Mouse (Mus musculus): Measurements from ENCODE around the gene Adamtsl5. TPM values are rescaled to one million over a fixed set of nuclear protein-coding genes. Genes with fewer than 3 reads are reported as not detected.

Adamtsl5 gene
- polyA plus RNA-seq, 1 experiment from 2014 or later, result 17.0 TPM

DNA sequence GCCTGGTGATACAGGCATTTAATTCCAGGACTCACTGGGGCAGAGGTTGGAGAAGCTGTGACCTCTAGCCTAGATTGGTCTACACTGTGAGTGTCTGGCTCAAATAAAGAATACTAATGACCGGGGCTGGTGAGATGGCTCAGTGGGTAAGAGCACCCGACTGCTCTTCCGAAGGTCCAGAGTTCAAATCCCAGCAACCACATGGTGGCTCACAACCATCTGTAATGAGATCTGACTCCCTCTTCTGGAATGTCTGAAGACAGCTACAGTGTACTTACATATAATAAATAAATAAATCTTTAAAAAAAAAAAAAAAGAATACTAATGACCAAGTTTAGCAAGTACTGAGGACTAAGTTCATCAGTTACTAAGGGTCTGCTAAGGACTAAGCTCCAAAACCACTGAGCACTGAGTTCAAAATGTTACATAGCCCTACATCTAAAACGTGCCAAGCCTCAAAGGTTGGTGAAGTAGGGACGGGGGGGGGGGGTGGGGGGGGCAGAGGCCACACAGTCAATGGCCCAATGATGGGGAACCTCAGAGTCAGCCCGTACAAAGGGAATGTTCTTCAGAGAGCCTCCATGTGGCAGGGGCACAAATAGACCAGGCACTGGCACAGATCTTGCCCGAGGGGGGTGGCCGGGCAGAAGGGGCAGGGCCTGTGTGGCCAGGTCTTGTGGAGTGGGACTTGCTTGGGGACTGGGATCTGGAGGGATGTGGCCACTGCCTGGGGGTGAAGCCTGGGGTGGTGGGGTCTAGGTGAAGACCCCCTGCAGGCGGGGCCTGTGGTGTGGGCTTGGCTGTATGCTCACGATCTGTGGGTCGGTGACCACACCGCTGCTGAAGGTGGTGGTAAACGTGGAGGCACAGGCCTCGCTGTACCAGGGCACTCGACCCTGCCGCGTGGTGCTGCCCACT is 23.8 kb downstream of the Adamtsl5 start:
- peak overlapping the region; percentile 97 for H3K4me2 ChIP-seq
- no peaks in the 10 kb centered on the region for H3K36me3 ChIP-seq
- ATAC-seq (ENCODE audit: insufficient read depth, low FRiP score, low read depth), result no peak
- H3K9me3 ChIP-seq, result no peaks in the 10 kb centered on the region
- H3K4me1 ChIP-seq, result peaks cover 32% of the 10 kb centered on the region
- no peak overlapping the region for H3K27ac ChIP-seq
- no peaks in the 10 kb centered on the region for H3K27me3 ChIP-seq (replicated peaks)
- 0 out of 2 replicates have a peak overlapping the region, but pooled peaks have one; percentile 64 for H3K4me3 ChIP-seq (replicated peaks)
- 72% methylated on average over 17 of the region's 17 CpGs for WGBS
- H3K9ac ChIP-seq, result no peak overlapping the region

DNA sequence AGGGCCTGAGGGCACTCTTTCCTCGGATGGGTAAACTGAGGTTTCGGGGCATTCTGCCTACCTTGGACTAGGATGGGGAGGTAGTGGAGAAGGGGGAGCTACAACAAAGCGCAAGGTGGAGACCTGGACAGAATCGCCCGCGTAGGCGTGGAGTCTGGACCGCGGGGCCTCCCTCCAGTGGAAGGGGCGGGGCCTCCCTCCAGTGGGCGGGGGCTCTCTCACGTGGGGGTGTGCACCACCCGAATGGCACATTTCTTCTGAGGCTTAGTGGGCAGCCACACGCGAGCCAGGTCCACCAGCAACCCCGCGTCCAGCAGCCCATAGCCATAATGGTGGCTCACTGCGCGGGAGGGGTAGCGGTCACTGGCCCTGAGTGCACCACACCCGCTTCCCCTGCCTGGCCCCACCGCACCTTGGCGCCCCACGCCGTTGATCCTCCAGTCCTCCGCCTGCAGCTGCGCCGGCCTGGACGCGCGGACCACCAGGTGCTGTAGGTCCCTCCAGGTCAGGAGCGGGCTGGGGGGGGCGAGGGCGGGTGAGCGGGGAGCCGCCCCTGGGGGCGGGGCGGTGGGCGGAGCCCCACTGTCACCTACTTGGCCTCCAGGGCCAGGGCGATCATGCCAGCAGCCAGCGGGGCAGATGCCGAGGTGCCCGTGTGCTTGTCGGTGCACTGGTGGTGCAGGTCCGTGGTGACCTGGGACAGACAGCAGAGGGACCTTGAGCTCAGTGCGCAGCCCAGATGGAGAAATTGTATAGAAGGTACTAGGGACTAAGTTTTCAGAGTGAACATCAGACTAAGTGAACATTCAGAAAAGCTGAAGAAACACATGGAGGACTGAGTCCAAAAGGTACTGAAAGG is 24.7 kb downstream of the Adamtsl5 start:
- under 1% methylated on average over 45 of the region's 46 CpGs for WGBS
- peak overlapping the region; percentile 12; the same call in 1 of the 2 replicates for H3K27ac ChIP-seq
- peaks cover 30% of the 10 kb centered on the region for H3K4me1 ChIP-seq
- no peaks in the 10 kb centered on the region for H3K36me3 ChIP-seq
- H3K9me3 ChIP-seq, result no peaks in the 10 kb centered on the region
- peak overlapping the region; percentile 60; the same call in 1 of the 2 replicates for H3K9ac ChIP-seq
- peak; percentile 51 for ATAC-seq (ENCODE audit: insufficient read depth, low FRiP score, low read depth)
- H3K4me2 ChIP-seq, result peak overlapping the region; percentile 97
- no peaks in the 10 kb centered on the region for H3K27me3 ChIP-seq (replicated peaks)
- H3K4me3 ChIP-seq (replicated peaks), result peak overlapping the region; percentile 64

DNA sequence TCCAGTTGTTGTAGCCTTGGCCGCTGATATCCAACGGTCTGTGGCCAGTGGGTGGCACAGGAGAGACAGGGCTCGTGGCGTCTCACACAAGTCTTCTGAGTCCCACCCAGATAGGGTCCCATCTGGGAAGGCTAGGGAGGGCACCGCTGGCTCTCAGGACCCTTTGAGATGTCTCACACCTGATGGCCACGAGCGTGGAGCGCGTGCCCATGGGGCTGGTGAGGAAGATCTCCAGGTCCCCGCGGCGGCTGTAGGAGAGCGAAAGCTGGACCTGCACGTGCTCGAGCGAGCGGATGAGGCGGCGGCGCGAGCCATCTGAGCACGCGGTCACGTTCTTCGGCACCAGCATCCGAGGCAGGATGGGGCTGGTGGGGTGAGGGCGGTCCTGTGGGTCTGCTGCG is 25.4 kb downstream of the Adamtsl5 start:
- H3K27me3 ChIP-seq (replicated peaks), result no peaks in the 10 kb centered on the region
- peaks cover 30% of the 10 kb centered on the region for H3K4me1 ChIP-seq
- no peaks in the 10 kb centered on the region for H3K9me3 ChIP-seq
- H3K27ac ChIP-seq, result no peak overlapping the region
- H3K4me2 ChIP-seq, result peak overlapping the region; percentile 97
- peak overlapping the region; percentile 60 for H3K9ac ChIP-seq
- ATAC-seq (ENCODE audit: insufficient read depth, low FRiP score, low read depth), result 0 out of 2 replicates have a peak, but pooled peaks have one; percentile 0
- peak overlapping the region; percentile 64 for H3K4me3 ChIP-seq (replicated peaks)
- H3K36me3 ChIP-seq, result no peaks in the 10 kb centered on the region
- WGBS, result under 1% methylated on average over 28 of the region's 28 CpGs

DNA sequence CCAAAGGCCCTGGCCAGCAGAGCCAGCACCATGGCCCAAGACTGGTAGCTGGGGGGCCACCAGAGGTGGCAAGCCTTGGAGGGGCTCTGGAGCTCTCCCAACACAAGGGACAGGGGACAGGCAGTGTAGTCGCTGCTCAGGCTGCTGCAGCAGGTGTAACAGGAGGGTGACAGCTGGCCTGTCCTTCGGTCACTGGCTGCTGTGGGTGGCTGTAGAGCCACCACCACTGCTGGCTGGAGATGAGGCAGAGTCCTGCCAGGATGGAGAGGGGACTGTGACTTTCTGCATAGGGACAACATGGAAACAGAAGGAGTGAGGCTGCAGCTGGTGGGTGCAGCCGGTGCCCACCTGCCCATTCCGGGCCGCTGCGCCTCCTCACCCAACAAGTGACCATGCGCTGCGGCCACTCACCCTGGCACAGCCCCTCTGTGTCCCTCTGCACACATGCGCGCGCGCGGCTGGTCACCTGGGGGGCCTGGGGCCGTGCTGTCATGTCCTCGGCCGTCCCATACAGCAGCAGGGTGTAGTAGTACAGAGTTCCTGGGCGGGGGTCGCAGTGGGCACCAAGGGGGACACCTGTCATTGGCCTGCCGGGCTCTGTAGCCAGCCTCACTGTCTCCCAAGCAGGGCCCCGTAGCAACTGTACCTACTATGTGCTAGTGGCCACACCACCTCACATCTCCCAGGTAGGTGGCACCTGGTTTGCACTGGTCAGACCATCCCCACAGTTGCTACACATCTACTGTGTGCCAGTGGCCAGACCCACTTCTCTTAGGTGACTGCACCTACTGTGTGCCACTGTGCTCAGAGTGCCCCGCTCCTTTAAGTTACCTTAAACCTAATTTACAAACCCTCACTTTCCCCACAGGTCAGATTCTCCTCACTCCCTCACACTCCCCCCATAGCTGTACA is 26.3 kb downstream of the Adamtsl5 start:
- H3K4me2 ChIP-seq, result peak overlapping the region; percentile 97
- H3K27me3 ChIP-seq (replicated peaks), result peaks cover 2% of the 10 kb centered on the region; the same call in 1 of the 2 replicates
- no peak overlapping the region for H3K9ac ChIP-seq
- WGBS, result 94% methylated on average over 21 of the region's 21 CpGs
- peaks cover 32% of the 10 kb centered on the region for H3K4me1 ChIP-seq
- no peak overlapping the region for H3K27ac ChIP-seq
- ATAC-seq (ENCODE audit: insufficient read depth, low FRiP score, low read depth), result no peak
- no peaks in the 10 kb centered on the region for H3K36me3 ChIP-seq
- H3K9me3 ChIP-seq, result no peaks in the 10 kb centered on the region
- peak overlapping the region; percentile 64; the same call in 1 of the 2 replicates for H3K4me3 ChIP-seq (replicated peaks)

DNA sequence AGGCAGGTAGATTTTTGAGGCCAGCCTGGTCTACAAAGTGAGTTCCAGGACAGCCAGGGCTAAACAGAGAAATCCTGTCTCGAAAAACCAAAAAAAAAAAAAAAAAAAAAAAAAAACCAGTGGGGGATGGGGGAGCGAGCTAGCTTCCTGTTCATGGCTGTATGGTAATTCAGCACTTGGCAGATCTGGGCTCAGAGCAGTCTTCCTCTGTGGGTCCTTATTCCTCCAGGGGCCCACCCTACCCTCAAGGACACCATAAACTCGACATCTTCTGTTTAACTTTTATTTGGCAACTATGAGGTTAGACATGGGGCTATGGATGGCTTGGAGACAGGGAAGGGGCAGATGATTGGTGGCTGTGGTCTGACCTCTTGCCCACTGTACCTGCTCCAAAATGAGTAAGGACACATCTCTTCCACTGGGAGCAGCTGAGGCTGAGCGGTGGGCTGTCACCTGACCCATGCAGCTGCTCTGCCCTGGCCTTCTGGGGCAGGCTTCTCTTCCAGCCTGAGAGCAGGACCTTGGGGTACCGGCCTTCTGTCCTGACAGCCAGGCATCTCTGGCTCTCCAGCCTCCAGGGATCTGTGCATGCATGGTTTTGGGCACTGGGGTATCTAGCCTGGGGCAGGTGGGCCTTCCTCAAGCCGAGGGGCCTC is 27.1 kb downstream of the Adamtsl5 start:
- 61% methylated on average over 6 of the region's 6 CpGs for WGBS
- Histone ChIP-seq H3K27ac (no peak overlapping the region), H3K4me2 (no peak overlapping the region), H3K4me1 (peaks cover 40% of the 10 kb centered on the region), H3K9ac (no peak overlapping the region), H3K4me3 (replicated peaks) (no peak overlapping the region), H3K9me3 (no peaks in the 10 kb centered on the region), H3K27me3 (replicated peaks) (peaks cover 4% of the 10 kb centered on the region), H3K36me3 (no peaks in the 10 kb centered on the region)
- no peak for ATAC-seq (ENCODE audit: insufficient read depth, low FRiP score, low read depth)

DNA sequence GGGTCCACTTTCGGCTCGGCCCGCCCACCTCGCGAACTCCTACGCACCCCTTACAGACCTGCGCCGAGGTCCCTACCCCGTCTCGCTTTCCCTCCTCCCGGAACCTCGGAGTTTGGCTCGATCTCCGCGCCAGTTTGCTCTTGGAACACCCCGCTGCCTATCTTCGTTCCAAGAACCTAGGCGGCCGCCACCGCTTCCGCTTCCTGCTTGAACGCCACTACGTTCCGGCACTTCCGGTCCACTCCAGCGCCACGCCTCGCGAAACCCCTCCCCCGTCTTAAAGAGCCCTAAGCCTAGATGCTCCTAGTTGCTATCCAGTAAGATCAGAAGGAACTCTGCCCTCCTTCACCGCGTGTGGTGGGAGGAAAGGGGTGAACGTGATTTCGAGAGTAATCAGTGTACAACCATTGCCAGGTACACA is 27.9 kb downstream of the Adamtsl5 start, which contains the start of gene 2310011J03Rik:
Gene 2310011J03Rik (minus strand): TSS at position 198 of the 421 bp plus-strand sequence.
- under 1% methylated on average over 34 of the region's 34 CpGs for WGBS
- peaks cover 44% of the 10 kb centered on the region for H3K4me1 ChIP-seq

DNA sequence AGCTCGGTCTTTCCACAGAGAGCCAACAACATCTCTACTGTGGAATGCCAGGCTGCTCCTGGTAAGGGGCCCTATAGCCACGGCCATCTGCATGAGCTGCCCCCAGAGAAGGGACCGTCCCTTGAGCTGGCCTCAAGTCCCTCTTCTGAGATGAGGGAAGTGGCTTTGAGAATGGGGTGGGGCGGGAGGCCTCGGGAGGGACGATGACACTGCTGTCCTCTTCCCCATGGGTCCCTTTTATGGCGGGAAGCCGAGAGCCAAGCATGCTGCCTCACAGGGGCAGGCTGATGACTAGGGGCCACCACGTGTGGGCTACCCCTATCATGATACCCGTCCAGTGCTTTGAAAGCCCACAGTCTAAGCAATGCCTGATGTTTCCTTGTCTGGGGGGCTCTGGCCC is 31.2 kb downstream of the Adamtsl5 start:
- no peak overlapping the region for H3K27ac ChIP-seq
- no peak overlapping the region for H3K9ac ChIP-seq
- no peak overlapping the region for H3K4me3 ChIP-seq (replicated peaks)
- H3K36me3 ChIP-seq, result no peaks in the 10 kb centered on the region
- H3K27me3 ChIP-seq (replicated peaks), result peaks cover 45% of the 10 kb centered on the region
- no peak for ATAC-seq (ENCODE audit: insufficient read depth, low FRiP score, low read depth)
- H3K4me1 ChIP-seq, result peaks cover 47% of the 10 kb centered on the region
- no peak overlapping the region for H3K4me2 ChIP-seq
- no peaks in the 10 kb centered on the region for H3K9me3 ChIP-seq
- WGBS, result 51% methylated on average over 10 of the region's 10 CpGs

More for the DNA sequence above, 27.9 kb downstream of the Adamtsl5 start, which contains the start of gene 2310011J03Rik:
- Histone ChIP-seq H3K9me3 (no peaks in the 10 kb centered on the region), H3K9ac (peak within 1 kb of the TSS; percentile 66), H3K36me3 (no peaks in the 10 kb centered on the region), H3K4me2 (peak within 1 kb of the TSS; percentile 82), H3K4me3 (replicated peaks) (peak within 1 kb of the TSS; percentile 88), H3K27me3 (replicated peaks) (peaks cover 12% of the 10 kb centered on the region), H3K27ac (peak within 1 kb of the TSS; percentile 73)
- peak; percentile 45 for ATAC-seq (ENCODE audit: insufficient read depth, low FRiP score, low read depth)

DNA sequence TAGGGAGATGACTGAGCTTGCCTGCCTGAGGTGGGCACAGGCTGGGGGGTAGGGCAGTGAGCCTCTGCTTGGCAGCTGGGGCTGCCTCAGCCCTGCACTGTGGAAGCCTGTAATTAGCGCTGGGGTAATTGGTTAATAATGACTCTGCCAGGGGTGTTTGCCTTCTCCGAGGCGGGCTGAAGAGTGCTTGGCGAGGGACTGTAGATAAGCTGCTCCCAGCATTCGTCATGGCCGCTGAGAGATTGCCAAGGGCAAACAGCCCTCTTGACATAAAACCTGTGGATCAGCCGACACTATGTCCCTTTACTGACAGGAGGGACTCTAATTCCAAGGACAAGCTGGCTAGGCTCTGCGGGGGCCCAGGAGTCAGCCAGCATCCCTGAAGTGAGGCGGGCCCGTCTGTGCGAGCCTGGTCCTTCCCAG is 31.8 kb downstream of the Adamtsl5 start:
- WGBS, result 27% methylated on average over 11 of the region's 11 CpGs
- Histone ChIP-seq H3K27ac (no peak overlapping the region), H3K9me3 (no peaks in the 10 kb centered on the region), H3K27me3 (replicated peaks) (peaks cover 52% of the 10 kb centered on the region), H3K4me2 (no peak overlapping the region), H3K9ac (no peak overlapping the region), H3K4me1 (peaks cover 47% of the 10 kb centered on the region), H3K4me3 (replicated peaks) (no peak overlapping the region), H3K36me3 (no peaks in the 10 kb centered on the region)
- no peak for ATAC-seq (ENCODE audit: insufficient read depth, low FRiP score, low read depth)

DNA sequence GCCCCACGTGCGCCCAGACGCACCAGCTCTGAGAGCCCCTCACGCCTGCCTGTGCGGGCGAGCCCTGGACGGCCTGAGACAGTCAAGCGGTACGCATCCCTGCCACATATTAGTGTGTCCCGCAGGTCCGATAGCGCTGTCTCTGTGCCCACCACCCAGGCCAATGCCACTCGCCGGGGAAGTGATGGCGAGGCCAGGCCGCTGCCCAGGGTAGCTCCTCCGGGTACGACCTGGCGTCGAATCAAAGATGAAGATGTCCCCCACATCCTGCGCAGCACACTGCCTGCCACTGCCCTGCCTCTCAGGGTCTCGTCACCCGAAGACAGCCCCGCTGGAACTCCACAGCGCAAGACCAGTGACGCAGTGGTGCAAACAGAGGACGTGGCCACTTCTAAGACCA is 32.9 kb downstream of the Adamtsl5 start:
- H3K9me3 ChIP-seq, result no peaks in the 10 kb centered on the region
- no peak for ATAC-seq (ENCODE audit: insufficient read depth, low FRiP score, low read depth)
- no peaks in the 10 kb centered on the region for H3K36me3 ChIP-seq
- no peak overlapping the region for H3K4me2 ChIP-seq
- no peak overlapping the region for H3K4me3 ChIP-seq (replicated peaks)
- H3K4me1 ChIP-seq, result peaks cover 43% of the 10 kb centered on the region
- H3K9ac ChIP-seq, result no peak overlapping the region
- 46% methylated on average over 27 of the region's 27 CpGs for WGBS
- H3K27me3 ChIP-seq (replicated peaks), result peaks cover 60% of the 10 kb centered on the region
- no peak overlapping the region for H3K27ac ChIP-seq

DNA sequence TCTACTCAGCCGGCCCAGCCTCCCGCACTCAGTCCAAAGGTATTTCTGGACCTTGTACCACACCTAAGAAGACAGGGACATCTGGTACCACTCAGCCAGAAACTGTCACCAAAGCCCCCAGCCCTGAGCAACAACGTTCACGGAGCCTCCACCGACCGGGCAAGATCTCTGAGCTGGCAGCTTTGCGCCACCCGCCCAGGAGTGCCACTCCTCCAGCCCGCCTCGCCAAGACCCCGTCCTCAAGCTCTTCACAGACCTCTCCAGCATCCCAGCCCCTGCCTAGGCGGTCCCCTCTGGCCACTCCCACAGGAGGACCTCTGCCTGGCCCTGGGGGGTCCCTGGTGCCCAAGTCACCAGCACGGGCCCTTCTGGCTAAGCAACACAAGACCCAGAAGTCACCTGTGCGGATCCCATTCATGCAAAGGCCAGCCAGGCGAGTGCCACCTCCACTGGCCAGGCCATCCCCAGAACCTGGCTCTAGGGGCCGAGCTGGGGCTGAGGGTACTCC is 33.7 kb downstream of the Adamtsl5 start:
- no peak for ATAC-seq (ENCODE audit: insufficient read depth, low FRiP score, low read depth)
- WGBS, result 55% methylated on average over 16 of the region's 16 CpGs
- no peaks in the 10 kb centered on the region for H3K9me3 ChIP-seq
- H3K4me2 ChIP-seq, result no peak overlapping the region
- H3K4me3 ChIP-seq (replicated peaks), result no peak overlapping the region
- no peaks in the 10 kb centered on the region for H3K36me3 ChIP-seq
- peaks cover 41% of the 10 kb centered on the region for H3K4me1 ChIP-seq
- H3K27me3 ChIP-seq (replicated peaks), result peaks cover 60% of the 10 kb centered on the region
- H3K9ac ChIP-seq, result no peak overlapping the region
- H3K27ac ChIP-seq, result no peak overlapping the region

All from stomach, embryonic 15.5 days (tissue).